Mouse (Mus musculus): ENCODE measurements around the gene Cisd1. TPM values are rescaled to one million over a fixed set of nuclear protein-coding genes. Genes with fewer than 3 reads are reported as not detected.
"Not testable (repeated sequence)": the region's sequence is repeated elsewhere in the genome, so short reads cannot be mapped to it uniquely, and the experiment has no call there.

Gene Cisd1
- total RNA-seq (2021), result 100 to 1,000 TPM; 157 to 163 TPM
- long read RNA-seq, experiment 1, transcript Cisd1-201 (3 exons, 1,084 nt), result major isoform, 312 of 328 reads
- long read RNA-seq, experiment 1, partial matches to known transcripts, result 5 of 328 reads
- long read RNA-seq, experiment 1, other reads (novel, unspliced or antisense), result 11 of 328 reads
- long read RNA-seq, experiment 2, transcript Cisd1-201 (3 exons, 1,084 nt), result major isoform, 233 of 244 reads
- long read RNA-seq, experiment 2, partial matches to known transcripts, result 11 of 244 reads
- long read RNA-seq, experiment 2, other reads (novel, unspliced or antisense), result 0 of 244 reads

GRCm38 (mm10) chr10:71344579-71345143 is at the start of gene Cisd1:
Gene Cisd1, minus strand, starts transcription at chr10:71344954.
- peak; percentile 94 for DNase-seq

GRCm38 (mm10) chr10:71389311-71389710 is 44.6 kb upstream of the Cisd1 start:
- no peak for DNase-seq

- no peak for DNase-seq
These were observed 39.6 kb upstream of the Cisd1 start for GRCm38 (mm10) chr10:71384159-71385044.

GRCm38 (mm10) chr10:71383552-71383924 is 38.8 kb upstream of the Cisd1 start:
- not testable (repeated sequence) for DNase-seq

- no peak for DNase-seq
These were observed 38.3 kb upstream of the Cisd1 start for GRCm38 (mm10) chr10:71382858-71383551.

- no peak for DNase-seq
These were observed 37.4 kb upstream of the Cisd1 start for GRCm38 (mm10) chr10:71382109-71382508.

GRCm38 (mm10) chr10:71381471-71382033 is 36.8 kb upstream of the Cisd1 start:
- DNase-seq, result no peak

- DNase-seq, result no peak
These were observed 35.7 kb upstream of the Cisd1 start for GRCm38 (mm10) chr10:71380406-71380805.

GRCm38 (mm10) chr10:71376014-71376413 is 31.3 kb upstream of the Cisd1 start:
- no peak for DNase-seq

- no peak for DNase-seq
These were observed 29.0 kb upstream of the Cisd1 start for GRCm38 (mm10) chr10:71373706-71374105.

GRCm38 (mm10) chr10:71371881-71372280 is 27.1 kb upstream of the Cisd1 start:
- no peak for DNase-seq

- DNase-seq, result no peak
These were observed 24.7 kb upstream of the Cisd1 start for GRCm38 (mm10) chr10:71369466-71369865.

GRCm38 (mm10) chr10:71368128-71368940 is 23.6 kb upstream of the Cisd1 start:
- DNase-seq, result no peak

GRCm38 (mm10) chr10:71363858-71364257 is 19.1 kb upstream of the Cisd1 start:
- DNase-seq, result no peak

- no peak for DNase-seq
These were observed 18.7 kb upstream of the Cisd1 start for GRCm38 (mm10) chr10:71363440-71363839.

- DNase-seq, result no peak
These were observed 17.2 kb upstream of the Cisd1 start for GRCm38 (mm10) chr10:71361836-71362562.

GRCm38 (mm10) chr10:71361044-71361443 is 16.3 kb upstream of the Cisd1 start:
- DNase-seq, result no peak

- DNase-seq, result no peak
These were observed 10.2 kb upstream of the Cisd1 start for GRCm38 (mm10) chr10:71354947-71355346.

- DNase-seq, result no peak
These were observed 9.1 kb upstream of the Cisd1 start for GRCm38 (mm10) chr10:71353850-71354249.

- DNase-seq, result no peak
These were observed 6.5 kb upstream of the Cisd1 start for GRCm38 (mm10) chr10:71351301-71351700.

GRCm38 (mm10) chr10:71349290-71349689 is 4.5 kb upstream of the Cisd1 start:
- no peak for DNase-seq

Measured in adrenal gland, postnatal 10 days (tissue).